Mouse (Mus musculus): Measurements from ENCODE around the gene Lpar2.

Gene Lpar2

GRCm38 (mm10) chr8:69867696-69868326, 45.6 kb downstream of the Lpar2 start:
- no peak for DNase-seq (ENCODE audit: low spot score in 2 of 2)

GRCm38 (mm10) chr8:69870003-69870765, 48.0 kb downstream of the Lpar2 start:
- DNase-seq (ENCODE audit: low spot score in 2 of 2), result peak in 1 of 2 experiments; percentile 40

- no peak for DNase-seq (ENCODE audit: low spot score in 2 of 2)
Measured at GRCm38 (mm10) chr8:69870907-69871306, 48.7 kb downstream of the Lpar2 start.

GRCm38 (mm10) chr8:69874155-69874554, 51.9 kb downstream of the Lpar2 start:
- DNase-seq (ENCODE audit: low spot score in 2 of 2), result peak; percentile 49 to 79

- DNase-seq (ENCODE audit: low spot score in 2 of 2), result peak in 1 of 2 experiments; percentile 31
Measured at GRCm38 (mm10) chr8:69874654-69875053, 52.4 kb downstream of the Lpar2 start.

- DNase-seq (ENCODE audit: low spot score in 2 of 2), result no peak
Measured at GRCm38 (mm10) chr8:69876097-69876496, 53.9 kb downstream of the Lpar2 start.

DNA sequence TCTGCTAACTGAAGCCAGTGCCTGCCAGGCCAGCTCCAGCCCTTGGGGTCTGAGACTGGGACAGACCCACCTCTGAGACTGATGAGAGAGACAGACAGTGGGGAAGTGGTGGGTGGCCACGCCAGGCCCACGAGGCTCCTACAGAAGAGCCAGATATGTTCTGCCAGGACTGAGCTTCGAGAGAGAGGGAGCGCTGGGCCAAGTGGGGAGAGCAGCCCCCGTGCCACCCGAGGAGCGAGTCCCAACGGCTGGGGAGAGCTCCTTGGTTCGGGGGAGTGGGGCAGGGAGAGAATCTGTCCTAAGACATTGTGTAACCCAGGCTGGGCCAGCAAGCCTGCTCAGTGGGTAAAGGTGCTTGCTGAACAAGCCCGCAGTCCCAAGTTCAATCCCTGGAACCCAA, 54.7 kb downstream of the Lpar2 start:
- DNase-seq (ENCODE audit: low spot score in 2 of 2), result no peak

DNA sequence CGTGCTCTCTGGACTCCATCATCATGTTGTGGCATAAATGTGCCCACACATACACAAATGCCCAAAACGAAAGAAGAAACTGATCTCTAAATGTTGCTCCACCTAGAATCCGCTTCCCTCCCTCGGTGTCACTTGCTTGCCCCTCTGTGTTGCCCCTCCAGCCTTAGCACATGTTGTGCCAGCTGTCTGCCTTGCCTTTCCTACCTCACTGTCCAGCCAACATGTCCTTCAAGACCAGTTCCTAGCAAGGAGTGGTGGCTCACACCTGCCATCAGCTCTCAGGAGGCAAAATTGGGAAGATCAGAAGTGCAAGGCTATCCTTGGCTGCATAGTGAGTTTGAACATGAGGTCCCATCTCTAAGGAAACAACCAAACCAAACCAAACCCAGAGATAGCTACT, 55.2 kb downstream of the Lpar2 start:
- DNase-seq (ENCODE audit: low spot score in 2 of 2), result no peak

DNA sequence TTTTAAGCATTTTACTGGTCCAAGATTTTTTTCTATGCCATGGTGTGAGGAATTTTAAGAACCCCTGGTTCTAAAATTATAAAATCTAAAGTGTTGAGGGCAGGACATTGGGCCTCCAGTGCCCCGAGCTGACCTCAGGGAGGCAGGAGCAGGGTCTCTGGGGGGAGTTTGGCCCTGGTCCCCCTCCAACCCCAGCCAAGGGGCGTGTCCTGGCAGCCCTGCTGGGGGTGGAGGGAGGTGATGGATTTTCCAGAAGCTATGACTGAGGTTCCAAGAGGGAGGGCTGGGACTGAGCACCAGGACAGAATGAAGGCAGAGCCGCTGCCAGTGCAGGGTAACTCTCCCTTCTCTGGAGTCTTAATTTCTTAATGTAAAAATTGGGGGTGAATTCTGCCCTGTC, 55.8 kb downstream of the Lpar2 start:
- DNase-seq (ENCODE audit: low spot score in 2 of 2), result no peak

DNA sequence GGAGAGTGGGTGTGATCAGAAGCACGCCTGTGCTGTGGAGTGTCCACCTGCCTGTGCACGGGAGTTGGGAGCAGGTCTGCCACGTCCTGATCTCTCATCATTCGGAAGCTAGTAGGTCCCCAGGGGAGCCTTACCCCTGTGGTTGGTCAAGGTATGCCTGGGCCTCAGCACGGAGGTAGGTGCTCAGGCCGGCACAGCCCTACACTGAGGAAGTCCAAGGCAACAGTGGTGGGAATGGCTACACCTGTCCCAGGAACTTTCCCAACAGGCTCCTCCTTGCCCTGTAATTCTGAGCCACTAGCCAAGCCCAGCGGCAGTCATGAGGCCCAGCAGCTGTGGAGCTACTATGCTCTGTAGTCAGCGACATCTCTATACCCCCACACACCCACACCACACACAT, 57.4 kb downstream of the Lpar2 start:
- DNase-seq (ENCODE audit: low spot score in 2 of 2), result no peak
